In genomic region chr11:108257921-108258320, GRCm38 (mm10) we compare ENCODE assay signal across 17 mouse cellular contexts.
DNase-seq lines count a peak whose midpoint lies in the region; ATAC-seq and TF ChIP-seq lines count a peak whose summit lies in the region.
"Had no signal": no experiment of that assay in that cellular context is flagged by ENCODE, and none has a peak within 500 bp of the region (broad histone marks: within the 10 kb centered on the region; RNA-seq: fewer than 3 reads in every experiment).

No protein-coding gene starts in this region.

- no peak for DNase-seq in heart, embryonic 10.5 days (ENCODE audit: low spot score)
- no peak for DNase-seq in heart, postnatal 36 days
- no peak for DNase-seq in hindbrain, postnatal 0 days (ENCODE audit: low spot score)
- DNase-seq in hindbrain, embryonic 10.5 days (ENCODE audit: low spot score) = no peak
- DNase-seq in lung, embryonic 14.5 days = peak; percentile 76
- no peak for DNase-seq in lung, adult 2 months
- DNase-seq in adipocyte (ENCODE audit: low spot score) = peak; percentile 11
- DNase-seq: embryo, embryonic 11 days; kidney, adult 9 months; liver had no signal

- no peaks in the 10 kb centered on the region for H3K36me3 ChIP-seq in heart, embryonic 10.5 days
- H3K36me3 ChIP-seq in hindbrain, postnatal 0 days (ENCODE audit: insufficient read depth, low read length) = no peaks in the 10 kb centered on the region
- H3K36me3 ChIP-seq in hindbrain, embryonic 10.5 days = no peaks in the 10 kb centered on the region
- no peaks in the 10 kb centered on the region for H3K36me3 ChIP-seq in lung, embryonic 14.5 days (ENCODE audit: insufficient read depth)
- H3K36me3 ChIP-seq: embryonic facial prominence, embryonic 13.5 days; hindbrain, embryonic 12.5 days; liver, embryonic 15.5 days had no signal

- intact Hi-C loops in heart, postnatal 36 days (cut with DNase I) = loop anchor here (5.0 kb wide), 1 partner anchor 84 kb away; the partner anchor contains the start of genes Apoh and Prkca

- WGBS in heart, embryonic 10.5 days = 58% methylated on average over 8 of the region's 8 CpGs
- WGBS in hindbrain, postnatal 0 days = 54% methylated on average over 8 of the region's 8 CpGs
- WGBS in hindbrain, embryonic 10.5 days = 80% methylated on average over 8 of the region's 8 CpGs
- 34% methylated on average over 8 of the region's 8 CpGs for WGBS in lung, embryonic 14.5 days
- 53% methylated on average over 8 of the region's 8 CpGs for WGBS in lung, adult 2 months

- H3K27me3 ChIP-seq in heart, embryonic 10.5 days (ENCODE audit: insufficient read depth, poor library complexity, severe bottlenecking) = no peaks in the 10 kb centered on the region
- H3K27me3 ChIP-seq in hindbrain, postnatal 0 days (ENCODE audit: insufficient read depth, low read length) = no peaks in the 10 kb centered on the region
- no peaks in the 10 kb centered on the region for H3K27me3 ChIP-seq in hindbrain, embryonic 10.5 days (ENCODE audit: insufficient read depth, poor library complexity, severe bottlenecking)
- no peaks in the 10 kb centered on the region for H3K27me3 ChIP-seq in lung, embryonic 14.5 days (ENCODE audit: insufficient read depth, low read length)
- H3K27me3 ChIP-seq: embryonic facial prominence, embryonic 13.5 days; forebrain, embryonic 13.5 days; hindbrain, embryonic 12.5 days; liver, embryonic 15.5 days had no signal

- no peak overlapping the region for H3K9ac ChIP-seq in hindbrain, postnatal 0 days (replicated peaks; ENCODE audit: low read length)
- no peak overlapping the region for H3K9ac ChIP-seq in lung, embryonic 14.5 days
- H3K9ac ChIP-seq: embryonic facial prominence, embryonic 13.5 days; forebrain, embryonic 13.5 days; hindbrain, embryonic 12.5 days; liver, embryonic 15.5 days had no signal

- no peaks in the 10 kb centered on the region for H3K9me3 ChIP-seq in heart, embryonic 10.5 days
- no peaks in the 10 kb centered on the region for H3K9me3 ChIP-seq in hindbrain, postnatal 0 days (ENCODE audit: low read length)
- H3K9me3 ChIP-seq in hindbrain, embryonic 10.5 days = no peaks in the 10 kb centered on the region
- H3K9me3 ChIP-seq in lung, embryonic 14.5 days (ENCODE audit: low read depth, low read length) = no peaks in the 10 kb centered on the region
- H3K9me3 ChIP-seq: embryonic facial prominence, embryonic 13.5 days; forebrain, embryonic 13.5 days; hindbrain, embryonic 12.5 days; liver, embryonic 15.5 days had no signal

- H3K4me3 ChIP-seq in heart, embryonic 10.5 days = no peak overlapping the region
- H3K4me3 ChIP-seq in hindbrain, postnatal 0 days (ENCODE audit: low read length) = no peak overlapping the region
- no peak overlapping the region for H3K4me3 ChIP-seq in hindbrain, embryonic 10.5 days
- H3K4me3 ChIP-seq in lung, embryonic 14.5 days (ENCODE audit: low read depth, low read length) = no peak overlapping the region
- H3K4me3 ChIP-seq in lung, adult 2 months (replicated peaks; ENCODE audit: extremely low read depth, low read depth, low read length) = no peak overlapping the region
- H3K4me3 ChIP-seq: embryonic facial prominence, embryonic 13.5 days; erythroblast, embryonic 14.5 days; forebrain, embryonic 13.5 days; hindbrain, embryonic 12.5 days; liver, embryonic 15.5 days had no signal

- no peak overlapping the region for H3K4me2 ChIP-seq in hindbrain, postnatal 0 days (ENCODE audit: low read depth, low read length)
- H3K4me2 ChIP-seq in lung, embryonic 14.5 days = no peak overlapping the region
- H3K4me2 ChIP-seq: embryonic facial prominence, embryonic 13.5 days; forebrain, embryonic 13.5 days; hindbrain, embryonic 12.5 days; liver, embryonic 15.5 days; midbrain, embryonic 11.5 days had no signal

- no peak for TF ChIP-seq CTCF in hindbrain, postnatal 0 days (IDR thresholded peaks at IDR 0.05; ENCODE audit: low read depth)
- TF ChIP-seq CTCF in lung, embryonic 14.5 days (IDR thresholded peaks at IDR 0.05; ENCODE audit: low read depth) = no peak
- no peak for TF ChIP-seq CTCF in lung, adult 2 months (IDR thresholded peaks at IDR 0.05; ENCODE audit: insufficient read depth, low read length)

- H3K4me1 ChIP-seq in heart, embryonic 10.5 days = peaks cover 44% of the 10 kb centered on the region
- peaks cover 27% of the 10 kb centered on the region for H3K4me1 ChIP-seq in hindbrain, postnatal 0 days (ENCODE audit: insufficient read depth, low read length)
- H3K4me1 ChIP-seq in hindbrain, embryonic 10.5 days (replicated peaks) = peaks cover 11% of the 10 kb centered on the region
- H3K4me1 ChIP-seq in lung, embryonic 14.5 days (ENCODE audit: insufficient read depth) = peaks cover 33% of the 10 kb centered on the region
- H3K4me1 ChIP-seq in lung, adult 2 months (ENCODE audit: control insufficient read depth, insufficient read depth, low read length) = peaks cover 14% of the 10 kb centered on the region

- peak overlapping the region; percentile 42 for H3K27ac ChIP-seq in heart, embryonic 10.5 days
- H3K27ac ChIP-seq in hindbrain, postnatal 0 days = peak overlapping the region; percentile 76; the same call in 1 of the 2 replicates
- no peak overlapping the region for H3K27ac ChIP-seq in hindbrain, embryonic 10.5 days
- peak overlapping the region; percentile 63; the same call in 1 of the 2 replicates for H3K27ac ChIP-seq in lung, embryonic 14.5 days (ENCODE audit: low read depth)
- H3K27ac ChIP-seq: embryonic facial prominence, embryonic 13.5 days; forebrain, embryonic 13.5 days; hindbrain, embryonic 12.5 days; liver, embryonic 15.5 days had no signal

- ATAC-seq in hindbrain, postnatal 0 days = no peak
- ATAC-seq in lung, embryonic 14.5 days (ENCODE audit: insufficient read depth) = peak; percentile 30; the same call in 1 of the 2 replicates
- no peak for ATAC-seq in erythroid progenitor cell, adult 5-6 weeks (replicated peaks; ENCODE audit: low FRiP score, poor library complexity, severe bottlenecking)
- ATAC-seq: forebrain, embryonic 13.5 days had no signal

- no peak for TF ChIP-seq POLR2A in lung, adult 2 months (IDR thresholded peaks at IDR 0.05; ENCODE audit: borderline replicate concordance, extremely low read depth, low read depth, low read length)

Comparison
In these comparisons a context has a peak if more than half of its experiments do, and no peak if none do; other contexts are left out.
1. DNase-seq: peak in lung, embryonic 14.5 days (single experiment) and adipocyte (single experiment); none in heart, embryonic 10.5 days (single experiment), heart, postnatal 36 days (0 of 2), hindbrain, postnatal 0 days (single experiment), hindbrain, embryonic 10.5 days (single experiment) and lung, adult 2 months (single experiment).